ENCODE assay signal across 21 mouse cellular contexts in the genomic region with DNA sequence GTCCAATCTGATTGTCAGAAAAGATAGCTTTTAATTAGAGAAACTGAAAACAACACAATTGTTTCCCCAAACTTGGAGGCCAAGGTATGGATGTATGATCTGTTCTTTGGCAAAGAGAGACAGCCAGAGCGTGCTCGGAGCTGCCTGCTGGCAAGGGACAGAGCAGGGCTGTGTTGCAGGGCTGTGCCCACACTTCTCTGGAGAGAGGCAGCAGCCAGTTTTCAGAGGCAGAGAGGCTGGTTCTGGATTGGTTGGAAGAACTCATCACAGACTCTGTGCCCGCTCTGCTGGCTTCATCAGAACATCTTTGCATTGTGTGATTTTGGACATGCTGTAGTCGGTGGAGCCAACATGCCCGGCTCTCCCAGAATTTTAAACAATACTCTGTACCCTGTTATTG.
DNase-seq lines count a peak whose midpoint lies in the region; ATAC-seq lines count a peak whose summit lies in the region.
"Had no signal": no experiment of that assay in that cellular context is flagged by ENCODE, and none has a peak within 500 bp of the region (broad histone marks: within the 10 kb centered on the region; RNA-seq: fewer than 3 reads in every experiment).

No protein-coding gene starts in this region.

- no peaks in the 10 kb centered on the region for H3K9me3 ChIP-seq in forebrain, embryonic 15.5 days
- no peaks in the 10 kb centered on the region for H3K9me3 ChIP-seq in forebrain, embryonic 11.5 days (ENCODE audit: control insufficient read depth, low read length)
- H3K9me3 ChIP-seq: embryonic facial prominence, embryonic 12.5 days; heart, embryonic 13.5 days; limb, embryonic 13.5 days; midbrain, embryonic 13.5 days had no signal

- H3K27me3 ChIP-seq in forebrain, embryonic 15.5 days = no peaks in the 10 kb centered on the region
- H3K27me3 ChIP-seq in forebrain, embryonic 11.5 days (ENCODE audit: control insufficient read depth, insufficient read depth, low read length) = no peaks in the 10 kb centered on the region
- H3K27me3 ChIP-seq: embryonic facial prominence, embryonic 12.5 days; heart, embryonic 13.5 days; limb, embryonic 13.5 days; midbrain, embryonic 13.5 days had no signal

- no peak for DNase-seq in forebrain, embryonic 11.5 days (ENCODE audit: low spot score)
- DNase-seq in left cerebral cortex, postnatal 25 days (ENCODE audit: low spot score in 2 of 2) = peak; percentile 11 to 45
- no peak for DNase-seq in left cerebral cortex, postnatal 14 days (ENCODE audit: low spot score in 2 of 2)
- peak; percentile 59 to 81 for DNase-seq in layer of hippocampus, adult 18-20 months (ENCODE audit: low spot score in 2 of 2)
- DNase-seq in right cerebral cortex, postnatal 10 days (ENCODE audit: low spot score in 2 of 2) = peak; percentile 41 to 45
- no peak for DNase-seq in lung, postnatal 14 days
- DNase-seq in urinary bladder, adult 18-20 months (ENCODE audit: low spot score in 2 of 2) = no peak
- DNase-seq: adrenal gland, adult 2 months; cerebellum, adult 2 months; heart, adult 11 months; heart, postnatal 4 days; kidney, adult 9 months; kidney, postnatal 4 days; thymus, adult 18-20 months had no signal

- no peak overlapping the region for H3K4me2 ChIP-seq in forebrain, embryonic 15.5 days (replicated peaks)
- H3K4me2 ChIP-seq in forebrain, embryonic 11.5 days (ENCODE audit: low read depth, low read length, severe bottlenecking) = no peak overlapping the region
- H3K4me2 ChIP-seq: embryonic facial prominence, embryonic 12.5 days; heart, embryonic 13.5 days; limb, embryonic 13.5 days; midbrain, embryonic 13.5 days had no signal

- H3K4me3 ChIP-seq in forebrain, embryonic 15.5 days = no peak overlapping the region
- no peak overlapping the region for H3K4me3 ChIP-seq in forebrain, embryonic 11.5 days (ENCODE audit: low read depth, low read length)
- H3K4me3 ChIP-seq: embryonic facial prominence, embryonic 12.5 days; heart, embryonic 13.5 days; limb, embryonic 13.5 days; midbrain, embryonic 13.5 days had no signal

- H3K4me1 ChIP-seq in forebrain, embryonic 15.5 days = no peaks in the 10 kb centered on the region
- no peaks in the 10 kb centered on the region for H3K4me1 ChIP-seq in forebrain, embryonic 11.5 days (replicated peaks; ENCODE audit: control insufficient read depth, insufficient read depth, low read length)
- H3K4me1 ChIP-seq: embryonic facial prominence, embryonic 12.5 days; heart, embryonic 13.5 days; limb, embryonic 13.5 days had no signal

- intact Hi-C loops in left cerebral cortex, postnatal 25 days (cut with DNase I) = no loop called here
- intact Hi-C loops in left cerebral cortex, postnatal 14 days (cut with DNase I) = no loop called here

- H3K36me3 ChIP-seq in forebrain, embryonic 15.5 days = no peaks in the 10 kb centered on the region
- no peaks in the 10 kb centered on the region for H3K36me3 ChIP-seq in forebrain, embryonic 11.5 days (ENCODE audit: control insufficient read depth, insufficient read depth, low read length)
- H3K36me3 ChIP-seq: embryonic facial prominence, embryonic 12.5 days; heart, embryonic 13.5 days; limb, embryonic 13.5 days; midbrain, embryonic 13.5 days had no signal

- 62% methylated on average over 5 of the region's 5 CpGs for WGBS in forebrain, embryonic 15.5 days
- WGBS in forebrain, embryonic 11.5 days = 97% methylated on average over 5 of the region's 5 CpGs

- H3K9ac ChIP-seq in forebrain, embryonic 15.5 days (replicated peaks) = no peak overlapping the region
- H3K9ac ChIP-seq in forebrain, embryonic 11.5 days (ENCODE audit: low read length) = no peak overlapping the region
- H3K9ac ChIP-seq: embryonic facial prominence, embryonic 12.5 days; heart, embryonic 13.5 days; limb, embryonic 13.5 days; liver, embryonic 14.5 days; midbrain, embryonic 13.5 days had no signal

- H3K27ac ChIP-seq in forebrain, embryonic 15.5 days (replicated peaks) = no peak overlapping the region
- H3K27ac ChIP-seq in forebrain, embryonic 11.5 days (ENCODE audit: low read depth, low read length) = no peak overlapping the region
- H3K27ac ChIP-seq: embryonic facial prominence, embryonic 12.5 days; heart, embryonic 13.5 days; limb, embryonic 13.5 days; liver, embryonic 14.5 days; midbrain, embryonic 13.5 days had no signal

- ATAC-seq in forebrain, embryonic 15.5 days (replicated peaks) = 0 out of 2 replicates have a peak, but pooled peaks have one; percentile 48
- no peak for ATAC-seq in forebrain, embryonic 11.5 days (replicated peaks; ENCODE audit: low FRiP score)
- ATAC-seq: inflammation-experienced regulatory T-cells, adult 6 months; midbrain, embryonic 13.5 days had no signal

Comparison
In these comparisons a context has a peak if more than half of its experiments do, and no peak if none do; other contexts are left out.
1. DNase-seq: peak in left cerebral cortex, postnatal 25 days (2 of 2), layer of hippocampus, adult 18-20 months (2 of 2) and right cerebral cortex, postnatal 10 days (2 of 2); none in forebrain, embryonic 11.5 days (single experiment), left cerebral cortex, postnatal 14 days (0 of 2), lung, postnatal 14 days (single experiment) and urinary bladder, adult 18-20 months (0 of 2).